Mouse (Mus musculus) gastrocnemius, postnatal 4 days (tissue): ENCODE results near the gene Ncaph2. TPM values are rescaled to one million over a fixed set of nuclear protein-coding genes. Genes with fewer than 3 reads are reported as not detected.

ENCODE experiments used
- DNase-seq, 2 experiments: peaks; one replicate each; pipeline ENCODE4 v3.0.0; 2021 to 2022; ENCODE audit warnings: low spot score in 2 of 2, mixed read lengths in 2 of 2
- microRNA-seq: library from miRNA; unstranded; fragments of <30 nt; microRNA quantifications from one replicate; pipeline ENCODE4 v1.2.0, GENCODE M21; 2021
- total RNA-seq, 2 experiments: library from RNA; stranded (reverse); gene quantifications; 2 replicates each; pipeline ENCODE4 v1.2.3; 2021

Ncaph2 gene
- total RNA-seq, 2 experiments from 2014 or later: 83.5 to 87.3 TPM

- DNase-seq: no peak
Measured at GRCm38 (mm10) chr15:89377938-89378828, 22.7 kb downstream of the Ncaph2 start.

DNA sequence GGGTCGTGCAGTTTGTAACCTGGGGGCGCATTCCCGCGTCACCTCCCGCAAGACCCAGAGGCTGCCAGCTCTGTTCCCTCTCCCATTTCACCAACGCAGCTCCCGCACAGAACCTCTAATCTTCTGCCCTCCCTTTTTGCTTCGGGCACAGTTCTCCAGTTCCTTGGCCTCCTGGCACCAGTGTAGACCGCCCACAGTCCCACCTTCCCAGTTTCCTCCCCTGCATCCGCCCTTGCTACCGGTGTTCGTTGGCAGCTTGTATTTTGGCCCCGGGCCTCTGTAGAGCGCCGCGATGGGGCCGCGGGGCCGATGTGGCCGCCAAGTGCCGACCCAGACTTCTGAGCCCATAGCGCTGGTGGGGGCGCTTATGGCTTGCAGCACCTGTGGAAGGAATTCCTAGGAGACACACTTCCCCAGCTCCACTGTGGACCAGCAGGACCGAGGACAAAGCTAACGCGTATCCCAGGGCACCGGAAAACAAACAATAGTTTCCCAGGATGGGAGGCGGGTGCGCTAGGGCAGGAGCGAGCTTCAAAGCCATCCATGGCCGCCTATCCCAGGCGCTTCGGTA lies 23.4 kb downstream of the Ncaph2 start, which contains the start of gene Odf3b:
Odf3b (minus strand) TSS at position 452 of the 571 bp plus-strand sequence.
- DNase-seq: no peak

GRCm38 (mm10) chr15:89379429-89379828 lies 23.9 kb downstream of the Ncaph2 start:
- DNase-seq: no peak

DNA sequence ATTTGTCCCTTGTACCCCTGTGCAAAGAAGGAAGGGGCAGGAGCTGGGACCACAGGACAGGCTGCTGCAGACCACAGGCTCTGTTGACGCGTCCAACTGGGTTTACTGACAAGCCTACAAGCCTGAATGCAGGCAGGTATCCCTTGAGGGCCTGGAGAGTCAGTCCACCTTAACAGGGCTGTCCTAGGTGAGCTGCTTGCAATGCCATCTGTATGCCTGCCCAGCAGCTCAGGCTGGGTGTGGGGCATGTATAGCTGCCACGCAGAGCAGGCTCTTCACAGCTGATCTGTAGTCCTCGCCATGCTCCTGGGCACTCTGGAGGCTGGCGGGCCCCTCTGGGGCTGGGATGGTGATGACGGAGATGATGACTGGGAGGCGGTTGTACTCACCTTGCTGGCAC lies 29.1 kb downstream of the Ncaph2 start, which contains the start of gene Klhdc7b:
Klhdc7b (plus strand) TSS at position 301 of the 400 bp plus-strand sequence.
- no peak for DNase-seq

DNA sequence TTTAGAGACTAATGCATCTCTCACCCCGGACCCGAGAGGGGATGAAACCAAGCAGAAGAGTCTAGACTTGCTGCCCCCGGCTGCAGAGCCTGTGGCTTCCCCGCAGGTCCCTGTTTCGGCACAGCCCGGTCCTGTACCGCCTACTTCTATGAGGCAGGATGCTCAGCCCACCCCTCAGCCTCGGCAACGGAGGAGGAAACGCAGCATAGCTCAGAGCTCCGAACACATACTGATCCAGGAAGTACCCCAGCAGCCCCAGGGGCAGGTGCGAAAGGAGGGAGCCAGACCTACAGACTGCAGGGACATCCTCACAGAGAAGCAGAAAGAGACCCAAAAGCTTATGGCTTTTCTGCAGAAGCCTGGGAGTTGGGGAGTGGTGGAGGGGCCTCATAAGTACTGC lies 31.6 kb downstream of the Ncaph2 start:
- no peak for DNase-seq

DNA sequence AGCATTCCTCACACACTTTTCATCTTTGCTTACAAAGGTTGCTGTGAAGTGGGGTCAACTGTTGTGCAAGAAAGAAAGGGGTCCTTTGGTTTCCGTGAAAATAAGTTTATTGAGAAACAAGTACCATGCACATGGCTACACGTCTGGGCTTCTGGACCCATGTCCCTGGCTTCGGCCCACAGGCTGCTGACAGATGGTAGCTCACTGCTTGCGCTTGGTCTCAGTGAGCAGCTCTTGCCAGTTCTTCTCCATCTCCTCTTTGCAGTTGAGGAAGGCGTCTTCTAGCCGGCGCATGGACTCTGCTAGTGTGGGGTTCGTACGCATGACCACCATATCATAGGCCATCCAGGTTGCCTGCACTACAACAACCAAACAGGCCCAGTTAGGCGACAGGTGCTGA lies 34.6 kb downstream of the Ncaph2 start:
- no peak for DNase-seq

DNA sequence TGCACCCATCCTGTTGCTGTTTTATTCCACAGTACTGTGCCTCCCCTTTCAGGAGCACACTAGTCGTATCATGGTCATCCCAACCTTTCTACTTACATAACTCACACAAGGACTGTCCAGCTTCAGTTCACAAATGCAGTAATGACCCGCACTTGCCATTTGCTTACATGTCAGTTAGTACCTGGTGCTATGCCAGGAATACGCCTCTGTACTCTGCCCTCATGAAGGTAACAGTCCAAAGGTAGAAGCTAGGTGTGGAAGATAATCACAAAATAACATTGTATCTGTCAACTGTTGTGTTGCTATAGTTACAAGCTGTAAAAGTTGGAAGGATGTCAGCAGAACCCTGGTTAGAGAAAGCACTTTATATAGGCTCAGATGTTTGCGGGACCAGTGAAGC lies 41.4 kb downstream of the Ncaph2 start:
- no peak for DNase-seq

- DNase-seq: no peak
Measured at GRCm38 (mm10) chr15:89398146-89398545, 42.6 kb downstream of the Ncaph2 start.

DNA sequence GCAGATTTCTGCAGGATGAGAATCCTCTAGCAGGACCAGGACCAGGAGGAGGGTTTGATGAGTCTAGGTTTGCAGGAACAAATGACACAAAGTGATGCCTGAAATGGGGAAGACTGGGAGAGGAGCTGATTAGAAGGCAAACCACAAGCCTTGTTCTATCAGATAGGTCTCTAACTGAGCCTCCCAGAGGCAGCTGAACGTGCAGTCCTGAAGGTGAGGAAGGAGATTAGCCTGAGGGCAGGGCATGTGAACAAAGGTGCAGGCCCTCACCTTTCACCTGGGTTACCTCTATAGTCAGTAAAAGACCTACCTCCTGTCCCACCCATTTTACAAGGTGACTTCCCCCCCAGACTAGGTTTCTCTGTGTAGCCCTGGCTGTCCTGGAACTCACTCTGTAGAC lies 44.2 kb downstream of the Ncaph2 start:
- no peak for DNase-seq

GRCm38 (mm10) chr15:89402471-89402870 lies 47.0 kb downstream of the Ncaph2 start:
- no peak for DNase-seq

DNA sequence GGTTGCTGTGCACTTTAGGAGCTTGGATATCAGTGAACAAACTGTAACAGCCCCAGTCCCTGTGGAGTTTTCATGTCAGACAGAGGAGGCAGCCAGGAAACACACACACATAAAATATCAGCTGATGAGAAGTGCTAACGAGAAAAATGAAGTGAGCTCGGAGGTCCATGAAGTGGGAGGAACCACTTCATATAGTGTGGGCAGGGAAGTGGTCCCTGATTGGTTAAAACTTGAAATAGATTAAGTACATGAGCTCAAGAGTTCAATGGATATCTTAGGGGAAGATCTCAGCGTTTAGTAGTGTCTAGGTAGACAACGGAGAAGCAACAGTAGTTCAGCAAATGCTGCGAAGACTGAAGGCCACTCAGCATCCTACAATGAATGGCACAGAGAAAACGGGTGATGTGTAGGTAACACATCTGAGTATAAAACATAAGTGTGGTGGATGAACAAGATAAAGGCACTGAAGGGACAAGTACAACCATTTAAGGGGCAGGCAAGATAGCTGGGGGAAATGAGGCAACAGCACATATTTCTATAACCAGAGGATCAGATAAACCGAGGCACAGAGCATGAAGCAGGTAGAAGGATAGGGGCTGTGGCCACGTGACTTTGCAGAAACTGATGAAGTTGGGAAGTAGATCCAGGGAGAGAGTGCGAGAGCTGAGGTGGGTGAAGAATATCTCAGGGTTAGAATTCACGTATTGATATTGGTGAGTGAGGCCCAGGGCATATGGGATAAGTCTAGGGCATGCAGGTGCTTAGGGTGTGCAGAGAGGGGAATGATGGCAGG lies 49.5 kb downstream of the Ncaph2 start:
- no peak for DNase-seq

- DNase-seq: no peak
Measured at GRCm38 (mm10) chr15:89406691-89407090, 51.2 kb downstream of the Ncaph2 start.

DNA sequence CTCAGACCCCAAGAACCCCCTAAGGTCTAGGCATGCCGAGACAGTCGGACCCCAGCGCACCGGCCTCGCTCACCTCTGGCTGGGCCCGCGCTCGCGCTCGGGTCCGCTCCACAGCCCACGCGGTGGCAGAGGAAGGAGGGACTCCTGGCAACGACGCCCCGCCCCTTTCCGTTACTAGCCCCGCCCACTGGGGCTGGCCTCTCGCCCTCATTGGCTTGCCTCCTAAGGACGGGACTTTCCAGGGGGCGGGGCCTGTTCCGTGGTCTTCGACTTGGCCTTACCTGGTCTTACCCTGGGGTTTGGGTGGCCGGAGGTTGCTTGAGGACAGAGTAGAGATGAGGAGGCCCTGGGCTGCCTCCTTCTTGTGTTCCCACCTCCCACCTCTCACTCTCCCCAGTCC lies 54.6 kb downstream of the Ncaph2 start, which contains the start of gene Syce3:
Syce3 (minus strand) TSS at position 386 of the 400 bp plus-strand sequence.
- no peak for DNase-seq

GRCm38 (mm10) chr15:89415282-89415681 lies 59.8 kb downstream of the Ncaph2 start:
- no peak for DNase-seq

GRCm38 (mm10) chr15:89421938-89422337 lies 66.4 kb downstream of the Ncaph2 start:
- no peak for DNase-seq

Small RNAs within 50 kb of the gene (microRNA-seq; reads per million reads assigned to microRNA genes)
- gene Mir6959: not detected

Other genes with a start within 250 kb of the Ncaph2 start
- gene Tubgcp6, start 232.6 kb upstream of the Ncaph2 start, total RNA-seq: 10 to 100 TPM; 13.5 to 16.6 TPM
- gene Hdac10, start 227.0 kb upstream of the Ncaph2 start, total RNA-seq: 10 to 100 TPM; 11.2 to 11.8 TPM
- gene Mapk12, start 215.0 kb upstream of the Ncaph2 start, total RNA-seq: 10 to 100 TPM; 54.4 to 57.3 TPM
- 1 to 10 TPM; 3.4 to 4.1 TPM for gene Mapk11, start 206.1 kb upstream of the Ncaph2 start, total RNA-seq
- gene Plxnb2, start 174.9 kb upstream of the Ncaph2 start, total RNA-seq: 10 to 100 TPM; 81.0 to 84.7 TPM
- gene Dennd6b, start 159.2 kb upstream of the Ncaph2 start, total RNA-seq: 1 to 10 TPM; 7.9 to 9.0 TPM
- 10 to 100 TPM; 64.2 to 70.0 TPM for gene Ppp6r2, start 144.2 kb upstream of the Ncaph2 start, total RNA-seq
- gene Sbf1, start 40.4 kb upstream of the Ncaph2 start, total RNA-seq: 10 to 100 TPM; 69.4 to 73.9 TPM
- not detected for gene Adm2, start 33.0 kb upstream of the Ncaph2 start, total RNA-seq
- gene Miox, start 21.3 kb upstream of the Ncaph2 start, total RNA-seq: not detected
- 10 to 100 TPM; 45.7 to 47.7 TPM for gene Lmf2, start 60 bp upstream of the Ncaph2 start, total RNA-seq
- gene Sco2, start 18.1 kb downstream of the Ncaph2 start, total RNA-seq: 10 to 100 TPM; 11.1 to 12.0 TPM
- gene Tymp, start 21.3 kb downstream of the Ncaph2 start, total RNA-seq: under 1 TPM; 0.26 to 0.32 TPM
- under 1 TPM; 0.44 to 0.71 TPM for gene Odf3b, start 23.6 kb downstream of the Ncaph2 start, total RNA-seq
- not detected for gene Klhdc7b, start 29.2 kb downstream of the Ncaph2 start, total RNA-seq
- not detected for gene Syce3, start 54.8 kb downstream of the Ncaph2 start, total RNA-seq
- 100 to 1,000 TPM; 189 to 210 TPM for gene Cpt1b, start 70.1 kb downstream of the Ncaph2 start, total RNA-seq
- 1 to 10 TPM in 1 of 2 experiments, under 1 TPM in 1; 0.83 to 1.2 TPM for gene C730034F03Rik, start 73.9 kb downstream of the Ncaph2 start, total RNA-seq
- gene Gm44502, start 74.0 kb downstream of the Ncaph2 start, total RNA-seq: 1 to 10 TPM; 1.7 TPM
- 10 to 100 TPM; 35.8 to 51.0 TPM for gene Chkb, start 74.2 kb downstream of the Ncaph2 start, total RNA-seq
- under 1 TPM; 0.31 to 0.32 TPM for gene Mapk8ip2, start 98.2 kb downstream of the Ncaph2 start, total RNA-seq
- gene Arsa, start 121.7 kb downstream of the Ncaph2 start, total RNA-seq: 10 to 100 TPM; 13.6 to 15.2 TPM
- 10 to 100 TPM; 30.4 to 35.7 TPM for gene Shank3, start 143.9 kb downstream of the Ncaph2 start, total RNA-seq
- under 1 TPM; 0.49 to 0.54 TPM for gene Acr, start 212.6 kb downstream of the Ncaph2 start, total RNA-seq
- gene Rabl2, start 236.2 kb downstream of the Ncaph2 start, total RNA-seq: 10 to 100 TPM in 1 of 2 experiments, 1 to 10 TPM in 1; 8.1 to 10.2 TPM